Mouse (Mus musculus) hindlimb bud, embryonic 11.5 days (tissue): ENCODE measurements around the gene Gm47289.

Experiments
- DNase-seq: peaks from one replicate; pipeline ENCODE4 v3.0.0-alpha.2; 2012; ENCODE audit warnings: low read depth, low spot score; ENCODE audit errors: extremely low spot score

Gm47289 gene

DNA sequence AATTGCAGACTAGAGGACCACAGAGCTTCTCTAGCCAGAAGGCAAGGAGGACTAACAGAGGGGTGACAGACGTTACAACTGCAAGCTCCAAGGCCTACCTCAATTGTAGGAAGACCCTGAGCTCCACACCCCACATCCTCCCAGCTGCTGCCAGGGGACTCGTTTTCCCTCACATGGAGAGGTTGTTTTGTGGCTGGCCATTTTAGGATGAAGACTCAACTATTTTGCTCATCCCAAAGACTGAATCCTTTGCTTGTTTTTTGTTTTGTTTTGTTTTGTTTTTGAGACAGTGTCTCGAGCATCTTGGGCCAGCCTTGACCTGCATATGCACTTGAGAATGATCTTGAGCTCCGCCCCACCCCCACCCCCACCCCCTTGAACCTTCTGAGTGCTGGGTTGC lies at the start of gene Gm47289:
Gene Gm47289 (plus strand): TSS at position 301 of the 400 bp plus-strand sequence.
- no peak for DNase-seq

DNA sequence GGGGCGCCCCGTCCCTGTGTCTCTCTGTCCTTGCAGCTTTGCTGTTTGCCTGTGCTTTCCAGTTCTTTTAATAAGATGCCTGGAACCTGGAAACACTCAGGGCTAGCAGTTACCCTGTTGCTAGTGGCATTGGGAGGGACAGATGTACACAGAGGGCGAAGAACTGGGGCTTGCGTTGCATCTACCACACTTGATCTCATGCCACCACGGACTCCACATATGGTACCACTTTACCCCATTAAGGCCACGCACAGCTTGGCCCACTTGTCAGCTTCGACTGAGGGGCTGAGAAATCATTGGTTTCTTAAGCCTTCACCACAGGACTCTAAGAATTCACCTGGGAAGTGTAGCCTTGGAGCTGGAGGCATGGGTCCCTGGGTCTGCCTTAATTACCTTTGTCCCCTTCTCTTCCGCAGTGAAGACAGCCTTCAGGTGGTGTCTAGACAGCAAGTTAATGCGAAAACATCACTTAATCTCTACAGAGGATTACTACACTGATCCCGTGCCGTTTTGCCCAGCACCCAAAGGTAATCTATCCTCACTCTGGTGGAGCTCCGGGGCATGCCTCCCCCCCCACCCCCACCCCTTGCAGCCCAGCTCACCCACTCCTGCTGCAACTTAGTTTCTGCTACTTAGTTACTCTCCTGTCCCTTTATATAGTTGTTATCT lies 49.1 kb upstream of the Gm47289 start:
- DNase-seq, result no peak

DNA sequence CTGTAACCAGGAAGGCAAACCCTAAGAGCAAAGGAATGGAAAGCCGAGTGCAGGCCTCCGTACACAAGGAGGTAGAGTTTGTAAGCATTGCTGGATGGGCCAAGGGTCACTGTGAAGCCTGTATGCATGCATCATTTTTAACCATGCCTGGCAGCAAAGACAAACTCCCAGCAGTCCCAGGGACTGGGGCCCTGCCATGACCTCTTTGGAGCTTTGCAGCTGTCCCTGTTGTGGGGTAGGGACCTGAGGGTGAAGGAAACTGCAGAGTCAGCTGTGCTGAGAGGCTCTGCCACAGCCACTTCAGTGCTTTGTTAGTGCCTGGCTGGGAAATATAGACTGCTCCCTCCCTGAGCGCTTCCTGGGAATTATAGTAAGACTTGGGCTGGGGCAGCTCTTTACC lies 48.3 kb upstream of the Gm47289 start:
- no peak for DNase-seq

DNA sequence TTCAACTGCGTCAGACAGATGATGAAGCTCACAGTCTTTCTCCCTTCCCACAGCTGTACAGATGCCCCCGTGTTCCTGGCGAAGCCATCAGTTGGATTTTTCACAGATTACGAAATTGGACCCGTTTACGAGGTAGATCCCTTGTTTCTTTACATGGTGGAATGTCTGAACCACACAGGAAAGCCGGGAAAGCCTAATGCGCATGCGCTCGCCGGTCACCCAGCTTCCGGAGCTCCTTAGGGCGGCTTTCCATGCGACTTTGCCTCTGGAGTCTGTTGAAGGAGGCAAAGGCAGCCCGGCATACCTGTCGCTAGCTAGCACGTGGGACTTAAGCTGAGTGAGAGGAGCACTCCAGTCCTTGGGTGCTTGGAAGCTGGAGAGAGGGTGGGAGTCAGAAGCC lies 44.0 kb upstream of the Gm47289 start:
- no peak for DNase-seq

DNA sequence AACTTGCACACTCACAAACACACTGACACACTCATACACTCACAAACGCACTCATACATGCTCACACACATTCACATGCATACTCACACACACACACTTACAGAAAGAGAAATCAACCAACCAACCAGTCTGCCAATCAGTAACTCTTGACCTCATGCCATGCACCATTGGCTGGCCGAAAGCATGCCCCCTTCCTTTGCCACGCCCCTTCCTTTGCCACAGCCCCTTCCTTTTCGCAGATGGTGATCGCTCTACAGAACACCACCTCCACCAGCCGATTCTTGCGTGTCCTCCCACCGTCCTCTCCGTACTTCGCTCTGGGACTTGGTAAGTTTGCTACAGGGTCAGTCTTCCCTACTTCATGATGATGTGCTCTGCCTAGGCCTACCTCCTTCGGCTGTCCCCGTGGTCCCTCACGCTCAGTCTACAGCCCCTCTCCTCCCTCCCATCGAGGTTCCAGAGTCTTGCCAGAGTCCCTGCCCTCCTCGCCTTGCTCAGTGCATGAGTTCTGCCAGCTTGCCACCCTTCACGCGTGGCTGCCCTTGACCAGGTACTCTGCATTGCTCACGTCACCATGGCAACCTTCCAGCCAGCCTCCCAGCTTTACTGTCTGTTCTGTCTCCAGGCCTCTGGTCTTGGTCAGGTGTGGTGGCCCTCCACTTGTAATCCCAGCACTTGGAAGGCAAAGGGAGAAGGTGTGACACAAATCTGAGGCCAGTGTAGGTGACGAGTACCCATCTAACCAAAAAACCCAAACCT lies 39.4 kb upstream of the Gm47289 start:
- DNase-seq, result no peak

DNA sequence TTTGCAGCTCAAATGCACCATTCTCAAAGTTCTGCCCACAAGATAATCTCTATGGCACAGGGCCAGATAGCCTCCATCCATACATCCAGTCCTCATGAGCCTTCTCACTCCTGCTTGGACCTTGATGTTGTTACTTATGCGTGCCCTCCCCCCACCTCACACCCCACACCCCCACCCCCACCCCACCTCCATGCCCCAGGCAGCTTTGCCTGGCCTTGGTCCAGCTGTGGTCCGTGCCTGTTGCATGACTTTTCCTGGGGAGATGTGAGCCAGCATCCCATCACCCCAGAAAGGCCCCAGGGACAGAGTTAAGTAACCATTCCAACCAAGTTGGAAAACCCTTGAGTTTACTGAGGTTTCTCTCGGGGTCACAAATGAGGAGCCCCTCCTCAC lies 38.8 kb upstream of the Gm47289 start:
- DNase-seq, result no peak

DNA sequence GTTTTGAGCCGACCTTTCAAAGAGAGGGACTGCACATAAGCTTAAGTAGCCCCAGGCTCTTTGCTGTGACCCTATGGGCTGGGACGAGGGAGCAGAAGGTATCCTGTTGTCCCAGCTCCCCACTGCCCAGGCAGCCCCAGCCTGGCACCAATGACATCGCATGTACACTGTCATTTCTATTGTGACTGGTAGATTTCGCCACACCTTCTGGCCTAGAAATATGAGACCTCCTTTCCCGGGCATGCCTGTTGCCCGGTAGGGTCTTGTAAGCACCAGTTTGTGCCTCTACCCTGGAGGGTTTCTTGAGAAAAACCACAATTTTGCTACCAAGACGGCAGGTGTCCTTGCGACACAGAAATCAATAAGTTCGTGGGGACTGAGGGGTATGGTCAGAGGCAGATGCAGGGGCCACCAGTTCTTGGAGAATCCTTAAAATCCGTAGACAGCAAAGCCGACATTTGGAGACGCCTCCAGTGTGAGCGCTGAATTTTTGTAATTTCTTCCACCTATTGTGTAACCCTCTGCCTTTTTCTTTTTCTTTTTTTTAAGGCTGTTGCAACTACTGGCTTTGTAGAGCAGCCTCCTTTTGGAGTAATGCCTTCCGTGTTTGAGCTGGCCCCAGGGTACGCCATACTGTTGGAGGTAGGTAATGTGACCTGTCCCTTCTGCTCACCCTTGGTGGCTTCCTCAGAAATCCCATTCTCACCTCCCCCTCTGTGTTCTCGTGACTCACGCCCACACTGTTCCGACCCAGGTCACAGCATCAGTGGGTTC lies 36.2 kb upstream of the Gm47289 start:
- no peak for DNase-seq

DNA sequence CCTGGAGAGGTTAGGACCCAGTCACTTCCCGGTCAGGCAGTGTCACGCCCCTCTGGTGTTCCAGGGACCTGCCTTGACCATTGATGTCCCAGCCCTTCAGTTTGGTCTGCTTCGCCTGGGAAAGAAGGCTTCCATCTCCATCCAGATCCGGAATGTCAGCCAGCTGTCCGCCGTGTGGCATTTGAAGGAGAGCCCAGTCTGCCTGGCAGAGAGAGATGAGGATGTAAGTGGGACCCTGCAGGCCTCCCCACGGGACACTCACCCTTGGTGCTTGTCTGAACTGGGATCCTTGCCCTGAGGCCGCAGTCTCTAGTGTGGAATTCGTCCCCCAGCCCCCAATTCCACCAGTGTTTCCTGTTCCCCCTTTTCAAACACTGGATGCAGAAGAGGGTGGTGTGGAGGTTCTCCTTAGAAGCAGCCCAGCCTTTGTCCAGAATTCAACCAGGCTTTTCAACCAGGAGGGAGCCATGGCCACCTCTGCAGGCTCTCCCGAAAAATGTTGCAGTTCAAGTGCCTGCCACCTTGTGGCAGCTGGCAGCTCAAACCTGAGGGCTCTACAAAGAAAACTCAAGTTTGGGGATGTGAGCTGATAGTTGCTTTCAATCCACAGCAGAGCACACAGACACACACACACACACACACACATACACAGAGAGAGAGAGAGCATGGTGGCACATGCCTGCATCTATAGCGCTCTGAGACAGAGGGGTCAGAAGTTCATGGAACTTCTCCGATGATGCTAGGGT lies 30.4 kb upstream of the Gm47289 start:
- no peak for DNase-seq

DNA sequence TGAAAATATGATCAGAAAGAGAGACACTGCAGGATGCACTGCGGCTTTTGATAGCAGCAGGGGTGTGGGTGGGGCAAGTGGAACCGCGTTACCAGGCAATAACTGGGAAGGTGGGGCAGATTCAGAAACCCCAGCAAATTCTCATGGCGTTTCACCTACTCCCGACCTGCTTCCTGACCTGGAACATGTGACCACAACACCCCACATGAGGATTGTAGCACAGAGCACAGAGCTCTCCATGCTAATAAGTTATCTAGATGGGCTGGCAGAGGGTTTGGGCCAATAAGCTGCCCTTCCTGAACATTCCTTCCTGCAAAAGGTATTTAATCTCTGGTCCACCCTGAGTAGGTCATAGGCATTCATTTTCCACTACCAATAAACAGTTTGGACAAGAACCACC lies 28.3 kb upstream of the Gm47289 start:
- DNase-seq, result no peak

DNA sequence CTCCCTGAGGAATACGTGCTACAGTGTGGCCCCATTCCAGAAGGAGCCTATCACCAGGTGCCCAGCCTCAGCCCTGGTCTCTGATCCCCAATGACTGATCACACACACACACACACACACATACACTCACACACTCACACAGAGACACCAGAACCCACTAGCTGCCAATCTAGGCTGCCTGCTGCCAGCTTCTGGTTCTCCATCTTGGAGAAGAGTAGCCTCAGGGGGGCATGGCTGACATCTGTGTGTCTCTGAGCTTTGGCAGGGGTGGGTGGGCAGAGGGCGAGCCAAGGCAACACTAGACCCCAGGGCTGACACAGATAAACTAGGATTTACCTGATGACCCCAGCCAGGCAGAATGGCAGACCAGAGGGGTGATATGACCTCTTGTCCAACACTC lies 20.1 kb upstream of the Gm47289 start:
- no peak for DNase-seq

DNA sequence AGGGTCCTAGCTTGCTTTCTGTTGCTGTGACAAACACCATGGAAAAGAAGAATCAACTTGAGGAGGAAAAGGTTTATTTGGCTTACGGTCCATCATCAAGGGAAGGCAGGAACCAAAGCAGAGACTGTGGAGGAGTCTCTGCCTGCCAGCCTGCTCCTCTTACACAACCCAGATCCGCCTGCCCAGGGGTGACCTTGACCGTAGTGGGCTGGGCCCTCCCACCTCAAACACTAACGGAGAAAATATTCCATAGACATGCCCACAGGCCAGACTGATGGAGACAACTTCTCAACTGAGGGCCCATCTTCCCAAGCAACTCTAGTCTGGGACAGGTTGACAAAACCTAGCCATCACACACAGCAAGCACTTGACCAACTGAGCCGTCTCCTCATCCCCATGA lies 16.9 kb upstream of the Gm47289 start:
- no peak for DNase-seq

DNA sequence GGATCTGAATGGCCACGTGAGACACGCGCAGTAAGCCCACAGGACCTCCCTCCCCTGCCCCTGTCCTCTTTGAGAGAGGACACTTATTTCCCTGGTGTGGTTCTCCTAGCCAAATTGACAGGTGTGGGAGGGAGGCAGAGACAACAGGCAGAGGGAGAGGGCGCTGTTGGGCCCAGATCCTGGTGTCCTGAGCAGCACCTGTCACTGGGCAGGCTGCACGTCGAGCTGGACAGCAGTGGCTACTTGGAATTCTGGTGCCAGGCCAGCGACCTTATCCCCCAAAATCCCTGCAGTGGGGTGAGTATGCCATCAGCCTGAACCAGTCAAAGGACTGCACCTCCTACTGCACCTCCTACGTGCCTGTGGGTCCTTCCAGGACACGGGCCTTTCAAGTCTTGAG lies 15.6 kb upstream of the Gm47289 start:
- no peak for DNase-seq

DNA sequence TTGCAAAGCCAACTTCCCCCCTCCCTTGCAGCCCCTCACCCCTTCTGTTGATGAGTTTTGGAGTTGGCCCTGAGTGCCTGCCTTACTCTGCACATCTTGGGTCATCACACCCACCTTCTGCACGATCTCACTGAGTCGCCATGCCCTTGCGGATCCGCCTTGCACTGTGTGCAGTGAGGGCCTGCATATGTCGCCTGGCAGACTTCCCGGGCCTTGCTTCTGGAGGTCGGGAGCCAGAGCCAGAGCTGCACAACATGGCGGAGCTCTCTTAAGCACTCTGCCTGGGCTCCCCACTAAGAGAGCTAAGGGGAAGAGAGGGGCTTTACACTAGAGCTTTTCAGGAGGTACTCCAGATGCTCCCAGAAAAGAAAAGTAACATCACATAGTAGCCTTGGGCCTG lies 14.3 kb upstream of the Gm47289 start:
- no peak for DNase-seq

DNA sequence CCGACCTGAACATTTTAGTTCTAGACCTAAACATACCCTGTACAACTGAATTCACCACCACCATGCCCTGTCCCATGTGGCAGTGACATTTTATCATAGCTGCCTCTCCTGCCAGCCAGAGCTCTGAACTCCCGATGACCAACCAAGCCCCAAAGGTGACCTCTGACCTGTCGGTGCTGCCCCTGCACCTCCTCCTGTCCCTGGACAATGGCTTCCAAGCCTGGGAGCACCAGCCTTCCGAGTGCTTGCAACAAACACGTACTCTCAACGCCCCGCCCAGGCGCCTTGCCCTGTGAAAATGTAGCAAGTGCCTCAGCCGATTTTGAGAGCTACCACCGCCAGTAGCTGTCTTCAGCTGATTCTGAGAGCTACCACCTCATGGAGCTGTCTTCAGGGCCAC lies 13.8 kb upstream of the Gm47289 start:
- no peak for DNase-seq

DNA sequence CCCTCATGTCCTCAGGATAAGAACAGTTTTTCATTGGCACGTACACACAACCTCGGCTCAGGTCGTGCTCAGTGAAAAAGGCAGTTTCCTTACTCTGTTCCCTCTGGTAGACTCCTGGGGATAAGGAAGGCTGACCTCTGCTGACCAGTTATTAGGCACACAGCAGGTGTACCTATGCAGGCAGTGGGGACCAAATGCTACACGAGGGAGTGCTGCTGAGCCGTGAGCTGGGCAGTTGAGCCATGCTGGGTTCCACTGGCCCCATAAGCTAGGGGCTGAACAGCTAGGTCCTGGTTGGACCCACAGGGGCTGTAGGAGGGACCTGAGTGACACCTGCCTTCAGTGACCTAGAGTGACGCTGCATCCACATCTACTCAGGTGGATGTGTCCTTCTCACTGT lies 13.3 kb upstream of the Gm47289 start:
- no peak for DNase-seq

DNA sequence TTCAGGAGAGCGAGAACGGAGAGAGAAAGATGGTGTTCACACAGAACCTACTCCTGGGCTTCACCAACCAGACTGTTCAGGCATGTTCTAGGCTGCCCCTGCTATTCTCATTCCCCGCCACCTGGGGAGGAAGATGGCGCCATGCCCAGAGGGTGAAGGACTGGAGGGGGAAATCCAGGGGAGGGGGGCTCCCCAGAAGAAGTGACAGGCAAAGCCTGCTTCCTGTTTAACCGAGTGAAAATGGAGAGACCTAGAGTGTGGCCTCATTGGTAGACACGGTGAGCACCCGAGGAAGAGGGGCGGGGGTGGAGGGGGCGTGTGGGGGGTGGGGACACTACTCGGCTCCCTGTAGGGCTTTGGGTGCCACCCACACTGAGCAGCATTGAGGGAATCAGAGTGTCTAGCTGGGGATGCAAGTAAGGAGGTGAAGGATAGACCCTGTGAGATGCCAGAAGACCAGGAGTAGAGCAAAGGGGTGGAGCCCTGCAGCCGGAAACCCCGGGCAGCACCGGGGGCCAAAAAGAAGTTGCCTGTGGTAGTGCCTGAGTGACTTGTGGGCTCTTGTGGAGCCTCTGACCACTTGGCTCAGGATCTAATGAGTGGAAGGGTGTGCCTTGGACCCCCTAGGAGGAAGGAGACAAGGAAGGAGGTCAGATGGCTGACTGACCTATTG lies 12.7 kb upstream of the Gm47289 start:
- no peak for DNase-seq

DNA sequence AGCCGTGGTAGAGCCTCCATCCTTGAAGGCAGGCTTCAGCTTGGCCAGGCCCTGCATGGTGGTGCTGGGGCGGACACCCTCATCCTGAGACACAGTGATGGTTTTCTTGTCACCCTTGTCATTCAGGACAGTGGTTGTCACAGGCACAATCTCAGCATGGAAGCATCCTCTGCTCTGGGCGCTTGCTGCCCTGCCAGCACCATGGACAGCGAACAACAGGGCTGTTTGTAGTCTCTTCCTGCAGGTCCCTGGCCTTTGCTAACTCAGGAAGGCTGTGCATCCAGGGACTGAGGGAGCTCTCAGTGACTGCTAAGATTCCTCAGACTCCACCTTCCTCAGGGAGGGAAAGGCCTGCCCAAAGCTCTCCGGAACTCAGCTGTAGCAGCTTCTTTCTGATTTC lies 9.4 kb upstream of the Gm47289 start:
- DNase-seq, result peak; percentile 28

DNA sequence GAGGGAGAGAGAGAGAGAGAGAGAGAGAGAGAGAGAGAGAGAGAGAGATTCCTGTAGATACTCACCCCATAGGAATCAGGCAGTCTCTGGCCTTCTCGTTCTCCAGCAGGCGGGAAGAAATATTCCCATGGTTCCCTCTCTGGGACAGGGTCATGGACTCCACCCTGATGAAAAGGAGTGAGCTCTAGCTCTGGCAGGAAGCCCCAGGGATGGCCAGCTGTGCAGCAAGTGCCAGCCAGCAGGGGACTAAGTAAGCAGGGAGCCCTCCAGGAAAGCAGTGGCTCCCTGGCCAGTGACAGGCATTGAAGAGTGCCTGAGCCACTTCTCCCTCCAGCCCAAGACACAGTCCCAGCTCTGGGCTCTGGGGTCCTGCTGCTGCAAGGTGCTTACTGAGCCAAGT lies 7.2 kb upstream of the Gm47289 start:
- no peak for DNase-seq

DNA sequence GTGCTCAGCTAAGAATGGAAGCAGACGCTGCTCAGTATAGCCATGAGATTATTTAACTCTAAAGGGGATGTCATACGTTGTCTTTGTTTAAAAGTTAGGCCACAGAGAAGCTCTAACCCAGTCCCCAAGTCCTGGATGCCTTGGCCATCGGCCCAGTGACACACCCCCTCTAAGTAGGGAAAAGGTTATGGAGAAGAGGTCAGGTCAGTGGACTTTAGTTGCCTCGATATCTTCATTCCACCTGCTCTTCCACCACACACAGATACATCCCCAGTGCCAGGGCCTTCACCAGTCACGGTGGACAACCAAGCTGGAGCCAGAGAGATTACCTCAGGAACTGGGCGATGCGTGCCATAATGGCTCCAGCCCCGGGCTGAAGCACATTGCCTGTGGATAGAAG lies 3.5 kb upstream of the Gm47289 start:
- no peak for DNase-seq

DNA sequence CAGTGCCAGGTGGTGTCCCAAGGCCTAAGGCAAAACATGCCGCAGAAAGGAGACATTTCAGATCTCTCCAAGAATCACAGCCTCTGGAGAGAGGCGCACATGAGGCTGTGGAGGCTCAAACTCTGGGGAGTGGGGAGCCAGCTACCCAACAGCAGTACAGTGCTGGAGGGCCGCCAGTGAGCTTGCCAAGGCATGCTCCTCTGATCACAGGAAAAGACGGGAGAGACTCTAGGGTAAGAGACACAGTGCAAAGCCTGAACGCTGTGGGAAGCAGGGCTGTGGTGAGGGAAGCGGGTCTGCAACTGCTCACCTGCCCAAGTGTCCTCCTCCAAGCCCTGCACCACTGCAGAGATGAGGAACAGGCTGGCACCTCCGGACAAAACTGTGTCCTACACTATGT lies 3.1 kb upstream of the Gm47289 start:
- DNase-seq, result no peak
